Mouse (Mus musculus) testis, adult 2 months (tissue): Measurements from ENCODE around the gene Endou.

Experiments
- CTCF ChIP-seq: fragments of 200-500 bp; IDR thresholded peaks from 2 replicates; pipeline ENCODE4 v1.5.1; 2012; ENCODE audit warnings: low read depth, mild to moderate bottlenecking, inconsistent platforms, low read length, moderate library complexity; ENCODE audit not compliant: control insufficient read depth, insufficient read depth, insufficient replicate concordance
- POLR2A ChIP-seq: fragments of 200-500 bp; IDR thresholded peaks from 2 replicates; pipeline ENCODE4 v1.6.1; 2012; ENCODE audit warnings: low read depth, mild to moderate bottlenecking, inconsistent platforms, low read length, moderate library complexity; ENCODE audit not compliant: control insufficient read depth

- TF ChIP-seq CTCF = no peak
- no peak for TF ChIP-seq POLR2A
Observed at GRCm38 (mm10) chr15:97718535-97719155, 12.5 kb downstream of the Endou start.
